Mouse (Mus musculus): Measurements from ENCODE around the gene Grid2.

Grid2 gene

DNA sequence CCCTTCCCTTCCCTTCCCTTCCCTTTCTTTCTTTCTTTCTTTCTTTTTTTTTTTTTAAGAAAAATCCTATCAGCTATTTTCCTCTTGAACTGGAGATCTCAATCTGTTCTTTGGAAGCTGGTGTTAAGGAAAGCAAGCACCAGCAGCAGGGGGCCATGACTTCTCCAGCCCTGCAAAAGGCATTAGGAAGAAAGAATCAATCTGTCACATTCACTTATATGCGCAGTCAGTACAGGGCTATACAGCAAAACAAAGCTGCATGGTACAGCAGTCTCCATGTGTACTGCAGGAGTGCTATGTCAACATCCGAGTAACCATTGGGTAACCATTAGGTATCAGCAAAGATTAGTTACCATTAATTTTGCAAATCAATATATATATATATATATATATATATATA, 809.0 kb downstream of the Grid2 start:
- DNase-seq (ENCODE audit: low read depth) = no peak

- no peak for DNase-seq (ENCODE audit: low read depth)
These were observed 817.7 kb downstream of the Grid2 start for GRCm38 (mm10) chr6:64073406-64073805.

DNA sequence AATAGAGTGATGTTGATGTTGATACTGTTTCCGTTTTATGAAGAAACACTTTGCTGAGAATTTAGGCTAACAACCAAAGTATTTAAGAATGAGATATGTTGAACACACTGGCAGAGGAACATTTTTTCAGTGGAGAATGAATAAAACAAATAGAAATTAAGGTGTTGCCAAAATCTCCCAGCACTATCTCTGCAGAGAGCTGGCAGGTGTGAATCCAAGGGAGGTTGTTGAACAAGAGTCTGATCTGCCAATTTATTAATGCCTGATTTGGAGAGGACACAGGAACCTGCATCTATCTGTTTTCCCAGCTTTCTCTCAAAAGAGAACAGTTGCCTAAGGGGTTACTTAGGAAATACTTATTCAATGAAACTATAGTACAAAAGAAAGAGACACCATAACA, 822.2 kb downstream of the Grid2 start:
- DNase-seq (ENCODE audit: low read depth) = no peak

- no peak for DNase-seq (ENCODE audit: low read depth)
These were observed 843.0 kb downstream of the Grid2 start for GRCm38 (mm10) chr6:64098662-64099061.

- no peak for DNase-seq (ENCODE audit: low read depth)
These were observed 858.9 kb downstream of the Grid2 start for GRCm38 (mm10) chr6:64114594-64114993.

- DNase-seq (ENCODE audit: low read depth) = no peak
These were observed 880.6 kb downstream of the Grid2 start for GRCm38 (mm10) chr6:64136275-64136674.

GRCm38 (mm10) chr6:64148613-64149012, 892.9 kb downstream of the Grid2 start:
- no peak for DNase-seq (ENCODE audit: low read depth)

GRCm38 (mm10) chr6:64174995-64175612, 919.4 kb downstream of the Grid2 start:
- DNase-seq (ENCODE audit: low read depth) = no peak

DNA sequence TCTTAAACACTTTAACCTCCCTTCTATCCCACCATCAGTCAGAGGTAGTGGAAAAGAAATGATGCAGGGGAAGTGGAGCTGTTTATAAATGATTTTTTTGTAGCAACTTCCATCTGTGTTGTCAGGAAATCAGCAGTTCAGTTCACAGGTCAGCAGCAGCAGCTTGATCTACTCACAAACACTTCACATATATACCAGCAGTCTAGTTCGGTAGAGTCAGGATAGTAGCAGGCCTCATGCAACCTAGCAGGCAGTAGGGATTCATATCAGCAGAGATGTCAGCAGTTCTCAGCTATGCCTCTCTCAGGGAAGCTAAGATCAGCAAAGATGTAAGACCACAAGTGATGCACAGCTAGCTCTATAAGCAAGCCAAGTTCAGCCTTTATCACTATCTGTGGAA, 938.0 kb downstream of the Grid2 start:
- DNase-seq (ENCODE audit: low read depth) = no peak

DNA sequence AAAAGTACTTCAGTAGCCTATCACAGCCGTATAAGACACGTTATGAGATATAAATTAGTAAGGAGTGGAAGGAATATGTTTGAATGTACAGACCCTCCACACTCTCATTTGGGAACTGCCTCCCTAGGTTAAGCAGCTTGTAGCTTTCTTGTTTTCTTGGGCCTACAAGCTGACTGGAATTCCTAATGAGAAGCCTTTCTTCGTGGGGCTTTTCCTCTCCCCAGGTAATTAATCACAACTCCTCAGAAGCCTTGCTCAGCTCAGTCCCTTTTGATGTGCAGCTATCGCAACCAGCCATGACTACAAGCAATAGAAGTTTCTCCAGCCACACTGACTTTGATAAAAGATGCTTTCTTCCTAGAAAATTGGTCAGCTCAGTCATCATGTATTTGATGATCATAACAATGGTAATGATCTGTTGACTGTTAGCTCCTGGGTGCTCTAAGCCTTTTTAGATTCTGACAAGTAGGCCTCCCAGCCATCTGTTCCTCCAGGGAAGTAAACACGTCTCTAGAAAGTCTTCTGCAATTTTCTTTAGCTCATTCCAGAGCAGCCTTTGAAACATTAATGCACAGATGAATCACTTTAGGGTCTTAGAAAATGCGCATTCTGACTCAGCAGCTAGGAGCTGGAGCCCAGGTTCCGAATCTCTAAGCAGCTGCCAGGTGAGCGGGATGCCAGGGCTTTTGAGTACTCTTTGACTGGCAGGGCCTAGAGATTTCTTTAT, 946.9 kb downstream of the Grid2 start:
- DNase-seq (ENCODE audit: low read depth) = no peak

- no peak for DNase-seq (ENCODE audit: low read depth)
These were observed 980.7 kb downstream of the Grid2 start for GRCm38 (mm10) chr6:64236351-64236750.

DNA sequence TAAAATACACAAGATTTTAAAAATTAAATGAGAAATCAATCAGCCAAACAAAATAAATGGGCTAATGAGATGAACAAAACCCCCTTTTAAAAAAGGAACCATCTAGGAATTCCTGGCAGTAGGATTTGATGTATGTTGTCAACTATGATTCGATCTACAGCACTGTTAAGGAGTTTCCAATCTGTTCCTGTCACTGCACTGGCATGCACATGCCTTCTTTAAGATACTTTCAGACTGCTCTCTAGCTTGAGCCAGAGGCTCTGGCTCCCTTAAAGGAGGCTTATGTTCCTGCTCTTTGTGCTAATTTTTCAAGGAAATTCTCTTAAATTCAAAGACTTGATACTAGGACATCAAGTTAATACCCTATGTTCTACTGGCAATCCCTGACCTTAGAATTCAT, 984.9 kb downstream of the Grid2 start:
- DNase-seq (ENCODE audit: low read depth) = no peak

- DNase-seq (ENCODE audit: low read depth) = no peak
These were observed 990.3 kb downstream of the Grid2 start for GRCm38 (mm10) chr6:64245951-64246350.

DNA sequence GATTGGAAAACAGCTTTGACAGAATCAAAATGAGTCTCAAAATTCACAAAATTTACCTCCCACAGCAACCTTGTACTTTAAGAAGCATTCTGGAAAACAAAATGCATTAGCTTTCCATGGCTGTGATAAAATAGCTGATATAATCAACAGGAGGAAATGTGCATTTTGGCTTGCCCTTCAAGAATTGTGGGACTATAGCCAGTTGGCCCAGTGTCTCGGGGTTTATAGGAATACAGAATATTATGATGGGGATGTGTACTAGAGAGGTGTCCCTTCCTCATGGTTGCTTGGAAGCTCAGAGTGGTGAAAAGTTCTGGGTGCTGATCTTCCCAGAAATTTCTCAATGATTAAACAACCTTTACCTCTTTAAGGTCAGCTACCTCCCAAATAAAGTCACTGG, 995.4 kb downstream of the Grid2 start:
- no peak for DNase-seq (ENCODE audit: low read depth)

- DNase-seq (ENCODE audit: low read depth) = no peak
These were observed 1007.8 kb downstream of the Grid2 start for GRCm38 (mm10) chr6:64263517-64263916.

GRCm38 (mm10) chr6:64264224-64264623, 1008.5 kb downstream of the Grid2 start:
- no peak for DNase-seq (ENCODE audit: low read depth)

GRCm38 (mm10) chr6:64274319-64275114, 1018.8 kb downstream of the Grid2 start:
- DNase-seq (ENCODE audit: low read depth) = no peak

DNA sequence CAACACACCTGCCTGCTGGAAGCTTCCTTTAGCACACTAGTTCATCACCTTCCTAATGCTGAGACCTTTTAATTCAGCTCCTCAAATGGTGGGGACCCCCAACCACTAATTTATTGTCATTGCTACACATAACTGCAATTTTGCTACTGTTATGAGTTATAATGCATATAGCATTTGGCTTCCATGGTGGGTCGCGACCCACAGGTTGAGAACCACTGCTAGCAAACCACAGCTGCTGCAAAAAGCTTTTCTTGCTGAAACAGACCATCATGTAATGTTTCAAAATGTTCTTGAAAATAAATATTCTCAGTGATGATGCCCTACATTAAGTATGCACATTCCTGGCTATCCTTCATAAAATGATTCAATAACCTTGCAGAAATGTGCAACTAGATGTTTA, 1024.3 kb downstream of the Grid2 start:
- DNase-seq (ENCODE audit: low read depth) = no peak

DNA sequence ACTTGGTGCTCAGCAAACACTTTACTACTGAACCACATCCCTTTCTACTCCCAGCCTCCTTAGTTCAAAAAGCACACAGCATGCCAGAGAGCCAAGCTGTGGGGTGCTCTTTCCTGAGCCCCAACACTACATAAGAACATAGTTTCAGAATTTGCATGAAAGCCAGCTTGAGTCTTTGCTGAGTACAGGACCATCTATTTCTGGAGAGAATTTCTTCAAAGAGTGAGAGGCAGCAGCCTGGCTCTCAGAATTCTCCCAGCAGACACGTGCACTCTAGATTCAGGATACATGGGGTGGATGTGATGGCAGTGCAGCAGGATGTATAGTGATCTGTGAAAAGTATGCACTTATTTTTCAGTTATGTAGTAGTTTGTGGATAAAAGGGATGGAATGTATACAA, 1038.1 kb downstream of the Grid2 start:
- DNase-seq (ENCODE audit: low read depth) = no peak

- DNase-seq (ENCODE audit: low read depth) = no peak
These were observed 1042.0 kb downstream of the Grid2 start for GRCm38 (mm10) chr6:64297633-64298032.

DNA sequence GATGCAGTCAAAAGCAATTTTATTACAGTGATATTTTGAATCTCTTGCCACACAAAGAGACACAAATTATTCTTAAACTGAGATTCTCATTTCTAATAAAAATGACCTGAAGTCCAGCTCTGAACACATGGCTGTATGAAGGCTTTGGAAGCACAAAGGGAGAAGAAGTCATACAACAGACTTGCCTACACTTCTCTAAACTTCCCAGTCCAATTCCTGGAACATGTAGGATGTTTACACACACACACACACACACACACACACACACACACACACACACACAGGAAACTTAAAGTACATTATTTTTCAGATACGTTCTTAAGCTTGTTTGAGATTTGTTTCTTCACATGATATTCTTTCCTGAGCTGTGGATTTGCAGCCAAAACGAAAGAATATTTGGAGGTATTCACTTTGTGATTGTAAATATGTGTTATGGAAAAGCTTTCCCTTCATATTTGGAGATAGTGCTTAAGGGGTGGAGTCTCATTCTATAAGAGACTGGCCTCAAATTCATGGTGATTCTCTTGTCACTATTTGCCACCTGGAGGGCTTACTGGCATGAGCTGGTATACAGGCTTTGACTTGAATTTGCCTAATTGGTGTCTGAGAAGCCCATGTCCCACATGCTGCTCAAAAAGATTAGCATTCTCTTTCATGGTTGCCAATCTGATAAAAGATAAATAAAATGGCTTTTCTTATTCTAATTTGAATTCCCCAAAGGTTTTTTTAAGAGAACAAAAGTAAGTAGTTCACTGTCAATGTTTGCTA, 1049.2 kb downstream of the Grid2 start:
- DNase-seq (ENCODE audit: low read depth) = no peak

DNA sequence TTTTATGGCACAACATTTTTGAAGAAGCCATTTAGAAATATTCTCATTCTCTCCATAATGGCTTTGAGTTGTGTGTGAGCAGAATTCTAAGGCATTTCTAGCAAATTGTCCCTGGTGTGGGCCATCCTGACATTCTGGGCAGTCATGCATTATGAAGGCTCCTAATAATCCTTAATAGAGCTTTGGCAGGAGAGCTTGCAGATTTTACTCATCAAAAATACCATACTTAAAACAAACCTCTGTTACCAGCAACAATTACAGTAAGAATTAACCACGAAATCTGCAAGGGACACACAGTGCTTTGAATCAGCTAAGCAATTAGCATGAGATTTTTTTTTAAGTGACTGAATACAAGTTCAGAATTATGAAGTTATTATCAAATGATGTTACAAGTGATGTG, 1053.0 kb downstream of the Grid2 start:
- DNase-seq (ENCODE audit: low read depth) = no peak
